Mouse (Mus musculus): ENCODE measurements at regions not wholly inside any gene's neighbourhood (a gene's known extent, or its start where the extent isn't known, plus 50 kb on each side); places are given as distances from the start of the nearest gene placed in this dataset.
"Not testable (repeated sequence)": the region's sequence is repeated elsewhere in the genome, so short reads cannot be mapped to it uniquely, and the experiment has no call there.

DNA sequence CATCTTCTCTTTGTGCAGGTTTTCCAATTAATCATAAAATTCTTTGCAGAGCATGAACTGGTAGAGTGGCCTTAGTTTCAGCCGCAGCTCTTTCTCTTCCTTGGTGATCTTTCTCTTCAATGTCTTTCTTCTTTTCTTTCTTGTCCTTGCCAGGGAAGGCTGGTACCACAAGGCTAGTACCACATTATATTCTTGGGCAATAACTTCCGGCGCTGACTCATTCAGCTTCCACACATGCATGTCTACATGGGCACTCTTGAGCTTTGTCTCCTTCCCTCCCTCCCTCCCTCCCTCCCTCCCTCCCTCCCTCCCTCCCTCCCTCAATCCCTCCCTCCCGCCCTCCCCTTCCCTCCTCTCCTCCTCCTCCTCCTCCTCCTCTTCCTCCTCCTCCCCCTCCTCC, 98.1 kb upstream of the Pwp1 start:
- in situ Hi-C loops (cut with MboI, MseI) = loop anchor here (5.0 kb wide), 1 partner anchor 826 kb away; no protein-coding TSS in a partner anchor

DNA sequence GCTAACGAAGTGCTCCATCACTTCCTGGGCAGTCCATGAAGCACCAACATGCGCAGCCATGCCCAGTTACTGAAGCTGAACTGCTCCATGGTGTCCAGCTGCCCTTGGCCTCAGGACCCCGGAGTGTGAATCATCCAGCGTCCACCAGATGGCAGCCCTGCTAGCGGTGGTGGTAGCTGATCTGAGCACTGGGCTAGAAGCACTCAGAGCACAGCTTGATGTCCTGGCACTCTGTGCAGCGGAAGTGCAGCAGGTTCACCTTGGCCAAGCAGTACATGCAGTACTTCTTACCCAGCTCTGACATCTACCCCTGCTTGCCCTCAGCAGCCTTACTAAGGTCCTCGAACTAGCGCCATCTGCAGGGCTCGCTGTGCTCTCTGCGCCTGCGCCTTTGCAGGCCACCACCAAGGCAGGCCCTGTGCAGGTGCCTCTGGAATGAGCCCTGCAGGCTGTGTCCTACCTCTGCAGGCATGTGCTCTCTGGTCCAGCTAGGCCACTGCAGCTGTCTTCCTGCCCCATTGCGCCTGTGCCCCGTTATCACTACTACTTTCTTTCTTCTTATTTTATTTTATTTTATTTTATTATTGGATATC, 97.4 kb upstream of the Pwp1 start:
- in situ Hi-C loops (cut with MboI, MseI) = loop anchor here (5.0 kb wide), 1 partner anchor 825 kb away; no protein-coding TSS in a partner anchor

DNA sequence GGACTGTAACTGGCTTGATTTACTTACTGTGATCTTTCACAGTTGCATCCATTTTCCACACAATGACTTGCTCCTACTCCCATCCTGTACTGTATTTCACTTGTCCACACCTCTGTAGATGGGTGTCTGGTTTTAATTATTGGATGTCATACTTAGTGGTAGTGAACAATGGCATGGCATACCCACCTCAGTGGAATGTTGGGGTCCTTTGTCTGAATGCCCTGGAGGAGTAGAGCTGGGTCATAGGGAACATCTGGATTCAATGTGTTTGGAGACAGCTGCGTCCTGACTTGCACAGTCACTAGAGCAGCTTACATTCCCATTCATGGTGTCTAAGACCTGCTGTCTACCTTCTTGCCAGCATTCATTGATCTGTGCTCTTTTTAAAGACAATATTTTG, 91.5 kb upstream of the Pwp1 start:
- in situ Hi-C loops (cut with MboI, MseI) = no loop called here

DNA sequence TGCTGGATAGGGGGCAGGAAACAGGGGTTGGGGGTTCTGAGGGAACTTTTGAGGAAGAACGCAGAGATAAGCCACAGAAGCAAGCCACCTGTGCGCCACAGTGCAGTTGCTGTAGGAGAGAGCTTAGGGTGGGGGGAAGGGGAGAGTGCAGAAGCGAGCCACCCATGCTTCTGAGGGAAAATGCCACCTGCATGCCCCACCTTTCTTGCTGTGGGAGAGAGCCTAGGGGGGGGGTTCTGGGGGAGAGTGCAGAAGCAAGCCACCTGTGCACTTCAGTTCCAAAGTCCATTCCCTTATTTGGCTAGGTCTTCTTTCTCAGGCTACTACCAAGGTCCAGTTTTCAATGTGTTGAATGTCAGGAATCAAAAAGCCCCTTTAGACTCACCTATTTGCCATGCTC, 90.3 kb upstream of the Pwp1 start:
- in situ Hi-C loops (cut with MboI, MseI) = no loop called here

GRCm38 (mm10) chr10:85739565-85739964, 89.7 kb upstream of the Pwp1 start:
- in situ Hi-C loops (cut with MboI, MseI) = not testable (repeated sequence)

GRCm38 (mm10) chr10:85741972-85742371, 87.3 kb upstream of the Pwp1 start:
- in situ Hi-C loops (cut with MboI, MseI) = loop anchor here in 1 of 2 experiments (10.0 kb wide), 1 partner anchor 873 kb away; no protein-coding TSS in a partner anchor

GRCm38 (mm10) chr10:85745390-85745789, 83.9 kb upstream of the Pwp1 start:
- in situ Hi-C loops (cut with MboI, MseI) = loop anchor here (5.0 to 10.0 kb wide), 2 partner anchors 68 to 869 kb away; no protein-coding TSS in a partner anchor

GRCm38 (mm10) chr10:85745818-85746217, 83.5 kb upstream of the Pwp1 start:
- in situ Hi-C loops (cut with MboI, MseI) = loop anchor here (5.0 to 10.0 kb wide), 2 partner anchors 69 to 869 kb away; no protein-coding TSS in a partner anchor

DNA sequence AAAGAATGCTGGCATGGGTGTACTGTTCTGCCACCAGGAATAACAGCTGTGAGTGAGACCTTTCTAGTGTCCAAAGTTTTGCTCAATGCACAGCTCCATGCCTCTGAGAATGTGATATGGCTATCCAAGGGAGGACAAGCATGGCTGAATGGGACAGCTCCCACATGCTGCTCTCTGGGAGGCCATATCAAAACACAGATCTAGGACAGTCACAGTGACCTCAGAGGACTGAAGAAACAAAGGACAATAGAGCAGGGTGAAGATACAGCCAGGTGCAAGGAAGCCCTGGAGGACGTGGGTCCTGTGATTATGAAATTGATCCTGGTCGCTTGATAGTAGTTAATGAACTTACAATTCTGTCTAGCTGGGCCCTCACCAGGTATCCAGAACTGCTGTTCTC, 79.7 kb upstream of the Pwp1 start:
- in situ Hi-C loops (cut with MboI, MseI) = loop anchor here (5.0 to 10.0 kb wide), 2 partner anchors 72 to 865 kb away; no protein-coding TSS in a partner anchor

DNA sequence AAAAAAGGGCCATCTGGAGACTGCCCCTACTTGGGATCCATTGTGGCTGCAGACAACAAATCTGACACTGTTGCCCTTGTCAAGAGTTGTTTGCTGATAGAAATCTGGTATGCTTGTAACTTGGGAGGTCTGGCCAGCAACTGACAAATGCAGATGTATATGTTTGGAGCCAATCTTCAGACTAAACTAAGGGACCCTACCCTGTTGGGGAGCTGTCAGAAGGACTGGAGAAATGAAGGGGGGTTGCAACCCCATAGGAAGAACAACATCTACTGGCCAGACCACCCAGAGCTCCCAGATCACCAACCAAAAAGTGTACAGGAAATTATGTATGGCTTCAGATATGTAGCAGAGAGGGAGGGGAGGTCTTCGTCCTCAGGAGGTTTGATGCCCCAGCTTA, 54.3 kb upstream of the Pwp1 start:
- in situ Hi-C loops (cut with MboI, MseI) = no loop called here

Data from T-helper 17 cell (primary cell).